Mouse (Mus musculus): ENCODE data around the gene Gdpd5. TPM values are rescaled to one million over a fixed set of nuclear protein-coding genes. Genes with fewer than 3 reads are reported as not detected.

Gdpd5 gene
- polyA plus RNA-seq, 1 experiment from 2014 or later = 8.1 TPM

DNA sequence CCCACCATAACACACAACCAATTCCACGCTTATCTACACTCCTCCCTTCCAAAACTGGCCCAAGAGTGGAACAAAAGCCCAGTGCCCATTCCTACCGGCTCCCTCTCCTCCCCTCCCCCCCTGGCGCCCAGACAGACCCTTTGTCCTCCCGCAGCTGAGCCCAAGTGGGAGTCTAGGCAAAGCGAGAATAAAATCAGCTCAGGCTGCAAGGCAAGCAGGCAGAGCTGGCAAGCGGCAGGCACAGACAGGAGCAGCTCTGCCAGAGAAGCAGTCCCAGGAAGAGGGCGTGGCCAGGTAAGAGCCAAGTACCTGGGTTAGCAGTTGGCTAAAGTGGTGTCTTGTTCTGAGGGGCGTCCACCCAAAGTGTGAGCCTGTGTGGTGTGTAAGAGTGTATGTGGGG, 84.6 kb downstream of the Gdpd5 start, which contains the start of gene Klhl35:
Gene Klhl35 (plus strand): TSS at position 194 of the 400 bp plus-strand sequence.
- peak; percentile 68 for DNase-seq (ENCODE audit: low spot score)

DNA sequence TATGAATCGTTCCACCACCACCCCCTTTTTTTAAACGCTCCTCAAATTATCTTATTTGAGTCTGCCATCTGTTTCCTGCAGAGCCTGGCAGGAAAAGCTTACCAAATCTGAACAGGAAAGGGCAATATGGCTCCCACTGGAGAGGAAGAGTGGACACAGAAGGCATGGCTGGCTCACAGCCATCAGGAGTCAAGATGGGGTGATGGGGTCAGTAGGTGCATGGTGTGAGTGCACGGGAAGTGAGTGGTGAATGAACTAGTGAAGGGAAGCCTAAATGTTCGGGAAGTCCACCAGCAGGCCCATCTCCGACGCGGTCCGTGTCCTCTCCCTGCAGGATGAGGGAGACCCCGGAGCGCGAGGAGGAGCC, 86.7 kb downstream of the Gdpd5 start:
- DNase-seq (ENCODE audit: low spot score) (no peak), ATAC-seq (ENCODE audit: low FRiP score, low TSS enrichment) (0 out of 2 replicates have a peak, but pooled peaks have one; percentile 2)
- Histone ChIP-seq H3K4me1 (replicated peaks; ENCODE audit: control insufficient read depth, insufficient read depth) (peaks cover 2% of the 10 kb centered on the region; the same call in 1 of the 2 replicates), H3K9me3 (ENCODE audit: control insufficient read depth, low read length) (no peaks in the 10 kb centered on the region), H3K27me3 (ENCODE audit: control insufficient read depth, insufficient read depth, low read length) (no peaks in the 10 kb centered on the region), H3K4me3 (ENCODE audit: low read depth, low read length) (peak overlapping the region; percentile 49), H3K36me3 (ENCODE audit: control insufficient read depth, insufficient read depth, low read length) (peaks cover 2% of the 10 kb centered on the region; the same call in 1 of the 2 replicates), H3K4me2 (replicated peaks; ENCODE audit: low read depth) (peak overlapping the region; percentile 76), H3K9ac (ENCODE audit: low read length) (peak overlapping the region; percentile 76), H3K27ac (replicated peaks) (peak overlapping the region; percentile 94)
- 20% methylated on average over 11 of the region's 11 CpGs for WGBS
- TF ChIP-seq EP300 (optimal IDR thresholded peaks at IDR 0.05) (no peak), CTCF (IDR thresholded peaks at IDR 0.05; ENCODE audit: low read depth) (no peak)

More for the DNA sequence above, 84.6 kb downstream of the Gdpd5 start, which contains the start of gene Klhl35:
- no peaks in the 10 kb centered on the region for H3K27me3 ChIP-seq (ENCODE audit: control insufficient read depth, insufficient read depth, low read length)
- ATAC-seq (ENCODE audit: low FRiP score, low TSS enrichment) = 0 out of 2 replicates have a peak, but pooled peaks have one; percentile 7
- 23% methylated on average over 8 of the region's 8 CpGs for WGBS
- H3K36me3 ChIP-seq (ENCODE audit: control insufficient read depth, insufficient read depth, low read length) = no peaks in the 10 kb centered on the region; the same call in 1 of the 2 replicates
- H3K9me3 ChIP-seq (ENCODE audit: control insufficient read depth, low read length) = no peaks in the 10 kb centered on the region
- no peak within 1 kb of the TSS for H3K27ac ChIP-seq (replicated peaks)
- no peak within 1 kb of the TSS for H3K4me2 ChIP-seq (replicated peaks; ENCODE audit: low read depth)
- no peak within 1 kb of the TSS for H3K4me3 ChIP-seq (ENCODE audit: low read depth, low read length)
- TF ChIP-seq EP300 (optimal IDR thresholded peaks at IDR 0.05) = no peak
- no peak for TF ChIP-seq CTCF (IDR thresholded peaks at IDR 0.05; ENCODE audit: low read depth)
- H3K4me1 ChIP-seq (replicated peaks; ENCODE audit: control insufficient read depth, insufficient read depth) = peaks cover 2% of the 10 kb centered on the region; the same call in 1 of the 2 replicates
- no peak within 1 kb of the TSS for H3K9ac ChIP-seq (ENCODE audit: low read length)

DNA sequence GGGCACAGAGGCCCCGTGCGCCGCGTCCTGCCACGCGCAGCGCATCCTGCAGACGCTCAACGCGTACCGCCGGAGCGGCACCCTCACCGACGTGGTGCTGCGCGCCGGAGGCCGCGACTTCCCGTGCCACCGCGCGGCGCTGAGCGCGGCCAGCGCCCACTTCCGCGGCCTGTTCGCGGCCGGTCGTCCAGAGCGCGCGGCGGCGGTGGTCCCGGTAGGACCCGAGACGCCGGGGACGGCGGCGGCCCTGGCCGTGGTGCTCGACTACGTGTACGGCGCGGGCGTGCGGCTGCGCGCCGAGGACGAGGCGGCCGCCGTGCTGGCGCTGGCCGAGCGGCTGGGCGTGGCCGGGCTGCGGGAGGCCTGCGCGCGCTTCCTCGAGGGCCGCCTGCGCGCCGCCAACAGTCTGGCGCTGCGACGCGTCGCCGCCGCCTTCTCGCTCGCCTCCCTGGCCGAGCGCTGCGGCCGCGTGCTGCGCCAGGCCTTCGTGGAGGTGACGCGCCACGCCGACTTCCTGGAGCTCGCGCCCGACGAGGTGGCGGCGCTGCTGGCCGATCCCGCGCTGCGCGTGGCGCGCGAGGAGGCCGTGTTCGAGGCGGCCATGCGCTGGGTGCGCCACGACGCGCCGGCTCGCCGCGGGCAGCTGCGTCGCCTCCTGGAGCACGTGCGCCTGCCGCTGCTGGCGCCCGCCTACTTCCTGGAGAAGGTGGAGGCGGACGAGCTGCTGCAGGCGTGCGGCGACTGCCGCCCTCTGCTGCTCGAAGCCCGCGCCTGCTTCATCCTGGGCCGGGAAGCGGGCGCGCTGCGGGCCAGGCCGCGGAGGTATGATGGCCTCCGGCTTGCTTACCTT, 87.3 kb downstream of the Gdpd5 start:
- TF ChIP-seq CTCF (IDR thresholded peaks at IDR 0.05; ENCODE audit: low read depth) (peak; percentile 78), EP300 (optimal IDR thresholded peaks at IDR 0.05) (no peak)
- H3K4me2 ChIP-seq (replicated peaks; ENCODE audit: low read depth) = peak overlapping the region; percentile 76
- H3K4me3 ChIP-seq (ENCODE audit: low read depth, low read length) = peak overlapping the region; percentile 49
- peaks cover 2% of the 10 kb centered on the region; the same call in 1 of the 2 replicates for H3K4me1 ChIP-seq (replicated peaks; ENCODE audit: control insufficient read depth, insufficient read depth)
- H3K9ac ChIP-seq (ENCODE audit: low read length) = peak overlapping the region; percentile 76
- peak overlapping the region; percentile 94 for H3K27ac ChIP-seq (replicated peaks)
- ATAC-seq (ENCODE audit: low FRiP score, low TSS enrichment) (peak; percentile 86), DNase-seq (ENCODE audit: low spot score) (peak; percentile 86)
- H3K9me3 ChIP-seq (ENCODE audit: control insufficient read depth, low read length) = no peaks in the 10 kb centered on the region
- H3K36me3 ChIP-seq (ENCODE audit: control insufficient read depth, insufficient read depth, low read length) = peaks cover 4% of the 10 kb centered on the region; the same call in 1 of the 2 replicates
- under 1% methylated on average over 114 of the region's 145 CpGs for WGBS
- H3K27me3 ChIP-seq (ENCODE audit: control insufficient read depth, insufficient read depth, low read length) = no peaks in the 10 kb centered on the region

DNA sequence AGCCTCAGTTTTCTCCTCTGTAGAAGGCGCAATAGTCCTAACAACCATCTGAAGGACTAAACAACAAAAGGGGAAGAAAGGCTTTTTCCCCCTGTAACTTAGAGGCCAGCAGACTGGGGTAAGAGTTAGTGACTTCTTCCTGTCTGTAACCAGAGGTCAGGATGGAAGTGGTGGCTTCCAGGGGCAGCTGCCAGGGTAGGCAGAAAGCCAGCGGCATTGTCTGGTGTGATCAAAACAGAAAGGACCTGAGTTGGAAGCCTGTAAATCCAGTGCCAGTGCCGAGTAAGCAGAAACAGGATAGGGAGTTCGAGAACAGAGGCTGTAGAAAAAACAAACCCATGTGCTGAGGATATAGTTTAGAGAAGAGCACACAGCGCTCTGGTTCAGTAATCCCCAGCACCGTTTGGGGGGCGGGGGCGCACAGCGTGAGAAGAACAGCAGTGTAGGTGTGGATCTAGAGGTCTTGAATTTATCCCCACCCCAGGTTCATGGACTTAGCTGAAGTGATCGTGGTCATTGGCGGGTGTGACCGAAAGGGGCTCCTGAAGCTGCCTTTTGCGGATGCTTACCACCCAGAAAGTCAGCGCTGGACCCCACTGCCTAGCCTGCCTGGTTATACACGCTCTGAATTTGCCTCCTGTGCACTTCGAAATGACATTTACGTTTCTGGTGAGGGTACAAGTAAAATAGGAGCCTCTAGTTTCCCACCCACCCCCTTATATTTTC, 88.6 kb downstream of the Gdpd5 start:
- H3K9me3 ChIP-seq (ENCODE audit: control insufficient read depth, low read length) = no peaks in the 10 kb centered on the region
- no peak for ATAC-seq (ENCODE audit: low FRiP score, low TSS enrichment)
- no peak overlapping the region for H3K9ac ChIP-seq (ENCODE audit: low read length)
- WGBS = 79% methylated on average over 17 of the region's 17 CpGs
- peaks cover 6% of the 10 kb centered on the region; the same call in 1 of the 2 replicates for H3K36me3 ChIP-seq (ENCODE audit: control insufficient read depth, insufficient read depth, low read length)
- peaks cover 2% of the 10 kb centered on the region; the same call in 1 of the 2 replicates for H3K4me1 ChIP-seq (replicated peaks; ENCODE audit: control insufficient read depth, insufficient read depth)
- TF ChIP-seq EP300 (optimal IDR thresholded peaks at IDR 0.05) (no peak), CTCF (IDR thresholded peaks at IDR 0.05; ENCODE audit: low read depth) (no peak)
- no peak overlapping the region for H3K27ac ChIP-seq (replicated peaks)
- no peak overlapping the region for H3K4me2 ChIP-seq (replicated peaks; ENCODE audit: low read depth)
- no peak overlapping the region for H3K4me3 ChIP-seq (ENCODE audit: low read depth, low read length)
- no peak for DNase-seq (ENCODE audit: low spot score)
- no peaks in the 10 kb centered on the region for H3K27me3 ChIP-seq (ENCODE audit: control insufficient read depth, insufficient read depth, low read length)

DNA sequence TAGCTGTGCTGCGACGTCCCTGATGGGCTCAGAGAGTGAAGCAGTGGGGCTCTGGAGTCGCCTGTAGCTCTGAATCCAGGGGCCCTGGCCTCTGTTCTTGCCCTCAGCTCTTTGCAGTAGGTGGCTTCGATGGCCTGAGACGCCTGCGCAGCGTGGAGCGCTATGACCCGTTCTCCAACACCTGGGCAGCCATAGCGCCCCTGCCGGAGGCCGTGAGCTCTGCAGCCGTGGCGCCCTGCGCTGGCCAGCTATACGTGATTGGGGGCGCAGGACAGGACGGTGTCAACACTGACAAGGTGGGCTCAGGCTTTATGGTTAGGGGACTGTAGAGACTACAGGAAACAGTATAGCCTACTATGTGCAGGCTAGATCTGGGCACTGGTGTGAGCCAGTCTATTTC, 90.4 kb downstream of the Gdpd5 start:
- H3K9me3 ChIP-seq (ENCODE audit: control insufficient read depth, low read length) = no peaks in the 10 kb centered on the region
- no peak overlapping the region for H3K27ac ChIP-seq (replicated peaks)
- H3K4me2 ChIP-seq (replicated peaks; ENCODE audit: low read depth) = no peak overlapping the region
- TF ChIP-seq EP300 (optimal IDR thresholded peaks at IDR 0.05) (no peak), CTCF (IDR thresholded peaks at IDR 0.05; ENCODE audit: low read depth) (peak; percentile 43; the same call in 1 of the 2 replicates)
- H3K9ac ChIP-seq (ENCODE audit: low read length) = no peak overlapping the region
- H3K4me1 ChIP-seq (replicated peaks; ENCODE audit: control insufficient read depth, insufficient read depth) = peaks cover 2% of the 10 kb centered on the region; the same call in 1 of the 2 replicates
- no peak for DNase-seq (ENCODE audit: low spot score)
- no peaks in the 10 kb centered on the region for H3K27me3 ChIP-seq (ENCODE audit: control insufficient read depth, insufficient read depth, low read length)
- ATAC-seq (ENCODE audit: low FRiP score, low TSS enrichment) = no peak
- H3K36me3 ChIP-seq (ENCODE audit: control insufficient read depth, insufficient read depth, low read length) = peaks cover 6% of the 10 kb centered on the region; the same call in 1 of the 2 replicates
- no peak overlapping the region for H3K4me3 ChIP-seq (ENCODE audit: low read depth, low read length)
- 73% methylated on average over 18 of the region's 18 CpGs for WGBS
